Mouse (Mus musculus) frontal cortex, postnatal 25 days (tissue): ENCODE measurements around the gene Wnk2.

Source experiments
- DNase-seq, 2 experiments: peaks; one replicate each; pipeline ENCODE4 v3.0.0; 2022; ENCODE audit warnings: low spot score in 2 of 2

Gene Wnk2

GRCm38 (mm10) chr13:49178839-49179585 lies 31.2 kb upstream of the Wnk2 start:
- DNase-seq, result peak in 1 of 2 experiments; percentile 37

GRCm38 (mm10) chr13:49175509-49175908 lies 27.7 kb upstream of the Wnk2 start:
- no peak for DNase-seq

GRCm38 (mm10) chr13:49172971-49173596 lies 25.3 kb upstream of the Wnk2 start:
- peak; percentile 87 for DNase-seq

DNA sequence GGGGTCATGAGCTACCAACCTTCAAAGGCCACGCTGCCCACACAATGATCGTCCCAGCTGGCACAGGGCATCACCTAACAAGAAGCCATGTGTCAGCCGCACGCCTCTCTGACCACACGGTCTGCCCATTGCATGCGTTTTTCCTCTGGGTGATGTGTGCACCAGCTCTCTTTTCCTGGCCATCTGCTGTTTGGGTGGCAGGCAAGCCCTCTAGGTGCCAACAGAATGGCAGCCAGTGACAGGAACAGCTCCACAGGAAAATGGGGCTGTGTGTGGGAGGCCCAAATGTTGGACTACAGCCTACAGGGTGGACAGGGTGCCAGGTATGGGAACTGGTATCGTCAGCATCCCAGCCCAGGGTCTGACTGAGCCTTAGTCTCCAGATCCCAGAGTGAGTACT lies 24.5 kb upstream of the Wnk2 start:
- DNase-seq, result peak in 1 of 2 experiments; percentile 52

GRCm38 (mm10) chr13:49171729-49172128 lies 23.9 kb upstream of the Wnk2 start:
- DNase-seq, result no peak

DNA sequence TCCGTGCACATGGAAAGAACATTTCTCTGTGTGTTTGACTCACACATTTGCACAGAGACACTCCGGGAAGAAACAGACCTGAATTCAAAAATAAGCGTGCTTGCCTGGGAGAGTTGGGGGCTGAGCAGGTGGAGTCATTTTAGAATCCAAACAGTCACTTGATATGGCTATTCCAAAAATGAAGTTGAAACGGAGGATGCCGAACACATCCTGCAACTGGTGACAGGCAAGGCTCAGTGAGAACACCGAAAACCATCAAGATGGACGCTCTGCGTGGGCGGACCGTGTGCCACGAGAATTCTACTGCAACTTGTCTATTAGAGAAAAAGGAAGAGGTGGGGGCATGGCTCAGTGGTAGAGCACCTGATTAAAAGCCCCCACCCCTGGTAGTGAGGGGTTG lies 22.8 kb upstream of the Wnk2 start:
- no peak for DNase-seq

- DNase-seq, result peak; percentile 85 to 89
Observed at GRCm38 (mm10) chr13:49169448-49170207, 21.8 kb upstream of the Wnk2 start.

- DNase-seq, result no peak
Observed at GRCm38 (mm10) chr13:49167081-49167480, 19.3 kb upstream of the Wnk2 start.

DNA sequence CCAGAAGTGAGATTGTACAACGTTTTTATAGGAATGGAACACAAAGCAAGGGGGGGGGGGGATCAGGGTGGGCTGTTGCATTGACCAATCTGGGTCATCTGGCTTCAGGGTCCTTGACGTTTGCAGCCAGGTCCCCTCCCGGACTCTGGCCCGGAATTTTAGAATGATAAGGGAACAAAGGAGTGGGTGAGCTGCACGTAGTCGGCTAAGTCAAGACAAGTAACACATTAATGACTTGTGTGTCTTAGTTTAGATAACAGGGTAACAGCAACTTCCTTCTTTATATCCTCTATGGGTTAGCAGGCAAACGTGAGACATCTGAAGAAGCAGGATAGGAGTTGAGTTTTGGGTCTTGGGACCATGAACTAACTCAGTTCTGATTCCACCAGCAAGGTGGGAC lies 15.8 kb upstream of the Wnk2 start:
- DNase-seq, result no peak

DNA sequence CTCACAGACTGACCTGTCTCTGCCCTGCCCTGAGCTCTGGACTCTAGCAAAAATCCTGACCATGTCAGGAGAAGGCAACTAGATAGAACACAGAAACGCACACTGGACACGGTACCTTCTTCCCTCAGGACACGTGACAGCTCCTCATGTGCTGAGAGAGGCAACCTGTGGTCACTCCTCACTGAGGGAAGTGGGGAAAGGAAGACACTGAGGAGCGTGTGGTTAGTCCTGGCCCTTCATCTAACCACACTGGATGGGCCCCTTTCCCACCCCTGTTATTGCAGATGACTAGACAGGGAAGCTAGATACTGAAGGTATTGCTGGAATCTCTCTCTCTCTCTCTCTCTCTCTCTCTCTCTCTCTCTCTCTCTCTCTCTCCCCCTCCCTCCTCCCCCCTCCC lies 14.9 kb upstream of the Wnk2 start:
- no peak for DNase-seq

GRCm38 (mm10) chr13:49161236-49161635 lies 13.4 kb upstream of the Wnk2 start:
- no peak for DNase-seq

DNA sequence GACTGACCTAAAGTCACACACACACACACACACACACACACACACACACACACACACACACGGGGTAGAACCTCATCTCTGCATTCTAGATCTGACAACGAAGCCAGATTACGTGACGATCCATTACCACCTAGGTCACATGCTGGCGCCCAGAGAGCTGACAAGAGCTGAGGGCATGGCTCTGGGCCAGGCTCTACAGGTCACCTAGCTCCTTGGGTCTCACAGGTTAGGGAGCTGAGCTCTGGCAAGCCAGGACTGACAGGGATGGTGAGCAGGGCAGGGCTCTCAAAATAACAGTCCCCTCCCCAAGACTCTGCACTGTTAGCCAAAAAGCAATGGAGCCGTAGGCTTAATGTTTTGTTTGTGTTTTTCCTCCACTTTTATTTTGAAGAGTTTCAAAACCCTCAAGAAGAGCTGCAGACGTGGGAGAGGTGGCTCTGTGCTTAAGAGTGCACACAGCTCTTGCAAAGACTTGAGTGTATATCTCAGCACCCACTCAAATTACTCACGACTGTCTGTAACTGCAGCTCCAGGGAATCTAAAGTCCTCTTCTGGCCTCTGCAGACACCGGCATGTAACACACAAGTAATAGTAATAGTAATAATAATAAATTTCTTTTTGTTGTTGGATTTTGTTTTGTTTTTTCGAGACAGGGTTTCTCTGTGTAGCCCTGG lies 10.4 kb upstream of the Wnk2 start:
- DNase-seq, result no peak

DNA sequence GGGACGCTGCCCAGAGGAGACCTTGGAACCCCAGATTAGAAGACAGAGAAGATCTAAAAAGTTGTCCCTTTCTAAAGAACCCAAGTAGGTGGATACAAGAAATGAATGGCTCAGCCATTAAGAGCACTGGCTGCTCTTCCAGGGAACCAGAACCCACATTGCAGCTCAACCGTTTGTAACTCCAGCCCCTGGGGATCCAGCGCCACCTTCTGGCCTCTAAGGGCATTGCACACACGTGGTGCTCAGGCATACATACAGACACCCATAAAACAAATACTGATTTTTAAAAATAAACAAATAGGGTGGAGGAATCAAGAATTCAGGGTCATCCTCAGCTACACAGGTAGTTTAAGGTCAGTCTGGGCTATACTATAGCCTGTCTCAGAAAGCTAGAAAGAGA lies 8.8 kb upstream of the Wnk2 start:
- no peak for DNase-seq

DNA sequence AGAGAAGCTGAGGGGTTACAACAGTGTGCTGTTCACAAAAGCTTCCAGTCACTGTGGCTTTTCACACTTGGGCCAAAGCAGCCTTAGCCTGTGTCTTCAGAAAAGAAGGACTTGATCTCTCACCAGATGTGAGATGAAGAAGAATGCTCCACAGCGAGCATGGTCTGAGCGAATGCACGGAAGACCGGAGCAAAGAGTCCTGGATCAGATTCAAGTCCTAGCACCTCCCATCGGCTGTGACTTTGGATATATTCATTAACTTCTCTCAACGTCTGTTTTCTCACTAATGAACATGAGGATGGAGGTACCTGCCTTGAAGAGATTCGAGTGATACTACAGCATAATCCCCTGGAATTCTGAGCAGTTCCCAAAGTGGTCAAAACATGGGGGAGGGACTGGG lies 6.8 kb upstream of the Wnk2 start:
- no peak for DNase-seq

- no peak for DNase-seq
Observed at GRCm38 (mm10) chr13:49154028-49154427, 6.2 kb upstream of the Wnk2 start.

GRCm38 (mm10) chr13:49148687-49149086 lies 873 bp upstream of the Wnk2 start:
- DNase-seq, result no peak

DNA sequence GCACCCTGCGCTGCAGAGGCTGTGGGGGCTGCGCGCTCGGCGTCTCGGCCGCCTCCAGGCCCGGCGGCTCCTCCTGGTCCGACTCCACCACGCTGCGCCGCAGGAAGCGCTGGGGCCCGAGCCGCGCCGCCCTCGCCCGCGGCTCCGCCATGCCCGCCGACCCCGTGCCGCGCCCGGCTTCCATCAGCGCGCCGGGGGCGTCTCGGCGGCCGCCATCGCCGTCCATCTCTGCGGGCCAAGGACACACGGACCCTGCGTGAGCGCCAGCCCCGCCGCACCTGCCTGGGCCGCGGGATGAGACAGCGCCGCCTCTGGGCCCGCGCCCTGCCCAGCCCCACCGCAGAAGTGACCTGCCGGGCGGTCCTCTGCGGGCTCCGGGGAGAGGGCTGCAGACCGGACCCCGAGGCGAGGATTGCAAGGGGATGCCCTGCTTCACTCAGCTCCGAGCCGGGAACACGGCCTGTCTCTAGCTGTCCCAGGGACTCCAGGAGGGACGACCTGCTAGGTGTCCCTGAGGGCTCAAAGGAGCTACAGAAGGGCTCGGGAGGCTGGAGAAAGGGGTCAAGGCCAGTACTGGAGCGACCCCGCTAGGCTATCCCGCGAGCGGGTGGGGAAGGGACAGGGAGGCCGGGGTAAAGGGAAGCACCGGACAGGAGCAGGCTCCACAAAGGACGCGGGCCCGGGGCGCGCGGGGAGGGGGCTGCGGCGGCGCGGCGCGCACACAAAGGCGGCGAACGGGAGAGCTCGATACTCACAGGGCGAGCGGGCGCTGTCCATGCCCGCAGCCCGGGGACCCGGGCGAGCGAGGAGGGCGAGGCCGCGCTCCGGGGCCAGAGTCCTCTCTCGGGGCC lies 582 bp downstream of the Wnk2 start:
- DNase-seq, result peak in 1 of 2 experiments; percentile 41

GRCm38 (mm10) chr13:49146698-49147006 lies 1.2 kb downstream of the Wnk2 start:
- DNase-seq, result no peak

DNA sequence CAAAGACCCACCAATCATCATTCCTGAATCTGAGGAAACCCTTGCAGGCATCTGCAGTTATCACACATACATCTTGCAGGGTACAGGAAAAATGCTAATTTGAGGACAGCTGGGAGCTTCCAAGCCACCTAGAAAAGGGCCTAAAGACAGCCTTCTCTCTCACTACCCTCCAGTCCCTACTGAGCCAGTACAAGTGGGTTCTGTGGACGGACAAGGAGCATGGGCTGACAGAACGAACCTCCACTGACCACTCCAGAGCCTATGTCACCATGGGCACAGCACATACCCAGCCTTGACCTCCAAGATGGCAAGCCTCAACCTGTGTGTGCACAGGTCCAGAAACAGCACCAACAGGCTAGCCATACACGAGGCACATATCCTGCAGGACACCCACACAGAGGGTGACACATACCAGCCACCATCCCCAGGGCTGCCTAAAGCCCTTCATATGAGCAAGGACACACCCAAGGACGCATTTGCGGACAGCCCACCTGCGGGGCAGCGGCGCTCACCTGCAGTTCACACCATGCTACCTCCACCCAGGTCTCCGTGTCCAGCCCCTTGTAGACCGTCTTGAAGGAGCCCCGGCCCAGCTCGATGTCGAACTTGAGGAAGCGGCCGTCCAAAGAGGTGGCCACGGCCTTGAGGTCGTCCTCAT lies 1.6 kb downstream of the Wnk2 start:
- no peak for DNase-seq

DNA sequence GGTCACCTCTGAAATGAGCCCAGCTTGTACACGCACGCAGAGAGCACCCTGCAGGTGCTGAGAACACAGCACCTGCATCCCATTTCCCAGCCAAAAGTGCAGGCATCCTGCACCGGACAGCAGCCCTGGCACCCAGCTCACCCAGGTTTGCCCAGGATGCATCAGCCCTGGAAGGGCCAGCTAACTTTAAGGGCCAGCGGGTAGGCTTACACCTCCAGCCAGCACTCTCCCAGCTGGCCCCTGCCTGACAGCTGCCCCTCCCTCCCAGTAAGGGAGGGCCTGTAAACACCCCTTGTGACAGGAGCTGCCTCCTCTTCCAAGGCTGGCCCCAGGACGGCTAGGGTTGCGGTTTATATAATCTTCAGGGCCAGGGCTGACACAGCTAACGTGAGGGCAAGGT lies 2.4 kb downstream of the Wnk2 start:
- DNase-seq, result no peak

DNA sequence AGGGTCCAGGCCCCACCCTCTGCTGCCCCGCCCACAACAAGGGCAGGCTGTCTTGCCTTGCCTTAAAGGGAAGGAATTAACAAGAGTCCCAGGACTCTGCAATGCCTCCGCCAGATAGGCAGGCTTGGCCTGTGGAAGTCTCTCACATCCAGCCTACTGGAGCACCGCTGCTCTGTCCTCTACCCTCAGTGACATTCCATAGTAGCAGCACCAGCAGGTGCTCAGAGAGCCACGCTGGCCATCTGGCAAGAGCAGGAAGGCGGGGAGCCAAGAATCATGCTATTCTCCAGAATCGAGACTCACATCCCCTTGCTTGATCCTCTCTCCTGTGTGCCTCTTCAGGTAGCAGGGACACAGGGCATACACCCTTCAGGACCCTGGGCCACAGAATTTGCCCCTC lies 3.4 kb downstream of the Wnk2 start:
- DNase-seq, result no peak
